In genomic region chr4:117929391-117929881, GRCm38 (mm10) we compare ENCODE assay signal across 8 mouse cellular contexts. TPM values are rescaled to one million over a fixed set of nuclear protein-coding genes. Genes with fewer than 3 reads are reported as not detected.
DNase-seq lines count a peak whose midpoint lies in the region; ATAC-seq and TF ChIP-seq lines count a peak whose summit lies in the region.
"Had no signal": no experiment of that assay in that cellular context is flagged by ENCODE, and none has a peak within 500 bp of the region (broad histone marks: within the 10 kb centered on the region; RNA-seq: fewer than 3 reads in every experiment).

TSS of gene Artn (minus strand) at chr4:117929763.

- no peak for TF ChIP-seq POLR2A in bone marrow macrophage, adult 2 months (IDR thresholded peaks at IDR 0.05; ENCODE audit: borderline replicate concordance, low read depth, low read length)

- intact Hi-C loops in gastrocnemius, postnatal 14 days (cut with DNase I; ENCODE audit: low total_unique reads) = loop anchor here (5.0 kb wide), 1 partner anchor 358 kb away; no protein-coding TSS in a partner anchor

- in situ Hi-C loops in ES-E14 (cut with MboI; ENCODE audit: low sequenced_read_pairs in 2 of 2, unreplicated experiment in 2 of 2) = no loop called here

- no peak for TF ChIP-seq CTCF in bone marrow macrophage, adult 2 months (IDR thresholded peaks at IDR 0.05; ENCODE audit: low read depth, low read length)
- no peak for TF ChIP-seq CTCF in kidney, postnatal 0 days (IDR thresholded peaks at IDR 0.05; ENCODE audit: low read depth)

- H3K4me2 ChIP-seq in kidney, postnatal 0 days (ENCODE audit: low read length) = peak within 1 kb of the TSS; percentile 84

- peaks cover 20% of the 10 kb centered on the region for H3K27me3 ChIP-seq in kidney, postnatal 0 days (ENCODE audit: insufficient read depth, low read length)

- peak; percentile 48 for ATAC-seq in kidney, postnatal 0 days (replicated peaks; ENCODE audit: low FRiP score, low read depth)
- no peak for ATAC-seq in frontal cortex, adult (ENCODE audit: low TSS enrichment)

- H3K4me3 ChIP-seq in ES-E14 (ENCODE audit: insufficient read depth in 1 of 2, low read depth in 1 of 2, low read length in 2 of 2, poor library complexity in 1 of 2, severe bottlenecking in 1 of 2) = peak within 1 kb of the TSS; percentile 72 to 75
- peak within 1 kb of the TSS; percentile 10; the same call in 1 of the 2 replicates for H3K4me3 ChIP-seq in bone marrow macrophage, adult 2 months (ENCODE audit: insufficient read depth, low read length)
- peak within 1 kb of the TSS; percentile 41 for H3K4me3 ChIP-seq in kidney, postnatal 0 days (replicated peaks; ENCODE audit: low read depth, low read length)

- H3K36me3 ChIP-seq in ES-E14 (ENCODE audit: control insufficient read depth, insufficient read depth, low read length, poor library complexity, severe bottlenecking) = peaks cover 9% of the 10 kb centered on the region; the same call in 1 of the 2 replicates
- H3K36me3 ChIP-seq in kidney, postnatal 0 days (ENCODE audit: insufficient read depth, low read length) = no peaks in the 10 kb centered on the region

- H3K9me3 ChIP-seq in ES-E14 (ENCODE audit: control insufficient read depth, insufficient read depth, low read depth, low read length) = no peaks in the 10 kb centered on the region
- no peaks in the 10 kb centered on the region for H3K9me3 ChIP-seq in kidney, postnatal 0 days (replicated peaks; ENCODE audit: low read length)

- H3K27ac ChIP-seq in ES-E14 (ENCODE audit: insufficient read depth, low read depth, low read length, poor library complexity, severe bottlenecking) = no peak within 1 kb of the TSS; the same call in 1 of the 2 replicates
- H3K27ac ChIP-seq in bone marrow macrophage, adult 2 months (ENCODE audit: insufficient read depth, low read depth, low read length) = no peak within 1 kb of the TSS
- H3K27ac ChIP-seq in kidney, postnatal 0 days = 0 out of 2 replicates have a peak within 1 kb of the TSS, but pooled peaks have one; percentile 32

- no peak for DNase-seq in ES-E14 (ENCODE audit: low read depth, low spot score)
- DNase-seq in gastrocnemius, postnatal 14 days = peak; percentile 45
- peak; percentile 60 for DNase-seq in kidney, postnatal 0 days (ENCODE audit: low spot score)
- peak; percentile 68 for DNase-seq in lung, postnatal 36 days
- DNase-seq in urinary bladder, postnatal 14 days (ENCODE audit: low spot score) = peak; percentile 77

- WGBS in kidney, postnatal 0 days = 0% methylated on average over 31 of the region's 33 CpGs

- H3K4me1 ChIP-seq in ES-E14 (ENCODE audit: control insufficient read depth in 2 of 2, insufficient read depth in 2 of 2, low read length in 2 of 2, poor library complexity in 1 of 2) = peaks cover 0 to 2% of the 10 kb centered on the region in 2 experiments; a peak in 1 of 4 replicates
- H3K4me1 ChIP-seq in bone marrow macrophage, adult 2 months (ENCODE audit: control insufficient read depth, insufficient read depth, low read length) = no peaks in the 10 kb centered on the region
- peaks cover 7% of the 10 kb centered on the region for H3K4me1 ChIP-seq in kidney, postnatal 0 days (replicated peaks; ENCODE audit: insufficient read depth, low read length)

- peak within 1 kb of the TSS; percentile 78 for H3K9ac ChIP-seq in ES-E14 (ENCODE audit: insufficient read depth, low read depth, low read length, poor library complexity, severe bottlenecking)
- H3K9ac ChIP-seq in kidney, postnatal 0 days (ENCODE audit: low read depth, low read length) = peak within 1 kb of the TSS; percentile 50

TF ChIP-seq in ES-E14, 5 proteins besides CTCF, POLR2A, EP300 and RAD21:
- TF ChIP-seq ZNF384 (IDR thresholded peaks at IDR 0.05; ENCODE audit: low read depth, low read length) (no peak), MAFK (IDR thresholded peaks at IDR 0.05; ENCODE audit: insufficient read depth, low read depth, low read length) (no peak), HCFC1 (IDR thresholded peaks at IDR 0.05; ENCODE audit: borderline replicate concordance, insufficient read depth, low read length) (no peak), ZC3H11A (IDR thresholded peaks at IDR 0.05; ENCODE audit: borderline replicate concordance, low read depth, low read length) (no peak), CHD2 (IDR thresholded peaks at IDR 0.05; ENCODE audit: low read depth, low read length) (no peak)

RNA-seq across cellular contexts. Expression of gene Artn, which starts in this region (rescaled TPM):
- total RNA-seq in ES-E14 (2012; rRNA removed) = 0.94 and 1.8 TPM in 2 replicates
- polyA plus RNA-seq in bone marrow macrophage, adult 2 months (2012; ENCODE audit: insufficient read depth, insufficient read length, missing spikeins) = not detected in 2 replicates
- total RNA-seq in gastrocnemius, postnatal 14 days (2021) = under 1 TPM; 0.31 TPM
- polyA plus RNA-seq in kidney, postnatal 0 days (2015; fragmentation: Nextera tagmentation; extraction: Ambion mirVana) = 2.6 and 2.8 TPM in 2 replicates
- total RNA-seq: common myeloid progenitor, adult 5-6 weeks had no signal

Comparison
In these comparisons a context has a peak if more than half of its experiments do, and no peak if none do; other contexts are left out.
1. Peak in DNase-seq in gastrocnemius, postnatal 14 days; RNA of the gene not detected or under 1 TPM.
2. H3K4me3 ChIP-seq: peak in every context shown above with its lines; median percentile 74 in ES-E14; 41 in kidney, postnatal 0 days; 10 in bone marrow macrophage, adult 2 months.